Mouse (Mus musculus) cortical plate, adult 2 months (tissue): ENCODE measurements around the gene Sstr2. TPM values are rescaled to one million over a fixed set of nuclear protein-coding genes. Genes with fewer than 3 reads are reported as not detected.

ENCODE experiments used
- H3K27ac ChIP-seq: fragments of 200-500 bp; 2 replicates; pipeline ENCODE4 v1.5.1; 2012; ENCODE audit warnings: low read length, control low read depth, inconsistent platforms; ENCODE audit not compliant: insufficient read depth
- H3K4me1 ChIP-seq: fragments of 200-500 bp; 2 replicates; pipeline ENCODE4 v1.6.1; 2011; ENCODE audit warnings: low read length; ENCODE audit not compliant: control insufficient read depth, insufficient read depth
- H3K4me3 ChIP-seq: fragments of 200-500 bp; 2 replicates; pipeline ENCODE4 v1.5.1; 2011; ENCODE audit warnings: mild to moderate bottlenecking, low read length, control low read depth; ENCODE audit not compliant: insufficient read depth
- CTCF ChIP-seq: fragments of 200-500 bp; IDR thresholded peaks from 2 replicates; pipeline ENCODE4 v1.5.1; 2011; ENCODE audit warnings: mild to moderate bottlenecking, control low read depth, low read length; ENCODE audit not compliant: insufficient read depth; ENCODE audit errors: extremely low read depth
- POLR2A ChIP-seq: fragments of 200-500 bp; IDR thresholded peaks from 2 replicates; pipeline ENCODE4 v1.6.1; 2011; ENCODE audit warnings: mild to moderate bottlenecking, low read length, control low read depth; ENCODE audit not compliant: insufficient read depth; ENCODE audit errors: extremely low read depth
- polyA plus RNA-seq: library from polyadenylated mRNA; depleted of rRNA; stranded (reverse); fragments of >200 nt; gene quantifications from 2 replicates; pipeline ENCODE4 v1.2.3, GENCODE M21; 2012

Gene Sstr2
- polyA plus RNA-seq, 1 experiment = 31.9 TPM

GRCm38 (mm10) chr11:113633398-113633797, 14.3 kb downstream of the Sstr2 start:
- Histone ChIP-seq H3K4me1 (no peaks in the 10 kb centered on the region), H3K4me3 (no peak overlapping the region), H3K27ac (no peak overlapping the region)
- TF ChIP-seq POLR2A (no peak), CTCF (no peak)

DNA sequence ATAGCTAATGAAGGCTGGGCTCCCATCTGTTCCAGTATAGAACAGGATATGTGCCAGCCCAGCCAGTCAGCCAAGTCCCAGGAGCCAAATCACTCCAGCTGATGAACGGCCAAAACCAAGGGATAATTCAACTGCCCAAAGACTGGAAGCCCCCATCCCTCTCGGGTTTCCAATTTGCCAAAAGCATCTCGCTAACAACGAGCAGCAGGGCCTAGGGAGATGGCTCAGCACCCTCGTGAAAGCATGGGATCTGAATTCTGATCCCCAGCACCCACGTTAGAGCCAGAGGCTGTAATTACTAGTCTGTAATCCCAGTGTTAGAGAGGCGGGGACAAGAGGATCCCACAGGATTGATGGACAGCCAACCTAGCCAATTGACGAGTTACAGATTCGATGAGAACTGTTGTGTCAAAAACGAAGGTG, 15.6 kb downstream of the Sstr2 start:
- Histone ChIP-seq H3K4me1 (no peaks in the 10 kb centered on the region), H3K4me3 (no peak overlapping the region), H3K27ac (no peak overlapping the region)
- TF ChIP-seq CTCF (no peak), POLR2A (no peak)

DNA sequence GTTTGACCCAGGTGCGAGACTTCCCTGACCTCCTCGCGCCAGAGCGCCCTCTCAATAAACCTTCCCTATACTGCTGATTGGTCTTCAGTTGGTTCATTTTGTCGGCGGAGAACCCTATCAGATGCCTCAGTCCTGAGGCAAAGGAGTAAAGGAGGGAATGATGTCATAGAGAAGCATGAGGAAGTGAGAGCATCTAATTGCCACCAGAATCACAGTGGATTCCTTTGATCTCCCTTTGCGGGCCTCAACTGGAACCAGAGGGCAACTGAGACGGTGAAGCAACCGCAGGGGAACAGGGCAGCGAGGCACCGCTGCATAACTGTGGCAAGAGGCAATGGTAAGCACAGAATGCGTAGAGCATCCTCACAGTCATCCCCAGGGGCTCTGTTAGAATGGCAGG, 19.5 kb downstream of the Sstr2 start:
- Histone ChIP-seq H3K4me3 (no peak overlapping the region), H3K27ac (no peak overlapping the region), H3K4me1 (no peaks in the 10 kb centered on the region)
- TF ChIP-seq CTCF = no peak
- no peak for TF ChIP-seq POLR2A

DNA sequence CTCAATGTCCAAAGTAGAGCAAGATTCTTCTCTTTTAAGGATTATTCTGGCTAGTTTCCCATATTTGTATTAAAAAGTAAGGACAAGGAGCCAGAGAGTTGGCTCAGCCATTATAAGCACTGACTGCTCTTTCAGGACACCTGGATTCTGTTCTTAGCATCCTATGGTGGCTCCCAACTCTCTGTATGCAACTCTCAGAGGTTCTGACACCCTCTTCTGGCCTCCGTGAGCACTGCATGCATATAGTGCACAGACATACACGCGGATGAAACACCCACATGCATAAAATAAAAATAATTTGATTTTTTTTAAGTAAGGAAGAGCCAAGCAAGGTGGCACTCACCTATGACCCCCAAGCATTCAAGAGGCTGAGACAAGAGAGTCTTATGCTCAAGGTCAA, 26.0 kb downstream of the Sstr2 start:
- Histone ChIP-seq H3K4me1 (peaks cover 2% of the 10 kb centered on the region; the same call in 1 of the 2 replicates), H3K4me3 (no peak overlapping the region), H3K27ac (no peak overlapping the region)
- TF ChIP-seq CTCF (no peak), POLR2A (no peak)

DNA sequence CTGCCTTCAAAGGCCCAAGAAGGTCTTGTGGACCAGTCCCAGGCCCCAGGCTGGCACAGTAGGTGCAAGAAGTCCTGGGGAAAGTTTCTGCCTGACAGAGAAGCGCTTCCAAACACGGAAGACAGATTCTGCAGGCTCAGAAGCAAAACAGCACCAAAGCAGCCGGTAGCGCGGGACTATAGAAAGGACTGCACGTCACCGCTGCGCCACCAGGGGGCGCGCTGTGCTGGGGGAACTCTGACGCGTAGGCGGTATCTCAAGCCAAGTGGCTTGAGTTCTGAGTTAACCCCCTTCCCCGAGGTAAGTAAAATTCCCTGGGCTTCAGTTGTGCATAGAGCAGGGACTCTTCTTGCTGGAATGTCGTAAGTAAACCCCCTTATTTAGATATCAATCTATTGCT, 29.0 kb downstream of the Sstr2 start:
- H3K27ac ChIP-seq = no peak overlapping the region
- TF ChIP-seq CTCF = peak; percentile 80
- no peak for TF ChIP-seq POLR2A
- peaks cover 2% of the 10 kb centered on the region; the same call in 1 of the 2 replicates for H3K4me1 ChIP-seq
- H3K4me3 ChIP-seq = no peak overlapping the region

DNA sequence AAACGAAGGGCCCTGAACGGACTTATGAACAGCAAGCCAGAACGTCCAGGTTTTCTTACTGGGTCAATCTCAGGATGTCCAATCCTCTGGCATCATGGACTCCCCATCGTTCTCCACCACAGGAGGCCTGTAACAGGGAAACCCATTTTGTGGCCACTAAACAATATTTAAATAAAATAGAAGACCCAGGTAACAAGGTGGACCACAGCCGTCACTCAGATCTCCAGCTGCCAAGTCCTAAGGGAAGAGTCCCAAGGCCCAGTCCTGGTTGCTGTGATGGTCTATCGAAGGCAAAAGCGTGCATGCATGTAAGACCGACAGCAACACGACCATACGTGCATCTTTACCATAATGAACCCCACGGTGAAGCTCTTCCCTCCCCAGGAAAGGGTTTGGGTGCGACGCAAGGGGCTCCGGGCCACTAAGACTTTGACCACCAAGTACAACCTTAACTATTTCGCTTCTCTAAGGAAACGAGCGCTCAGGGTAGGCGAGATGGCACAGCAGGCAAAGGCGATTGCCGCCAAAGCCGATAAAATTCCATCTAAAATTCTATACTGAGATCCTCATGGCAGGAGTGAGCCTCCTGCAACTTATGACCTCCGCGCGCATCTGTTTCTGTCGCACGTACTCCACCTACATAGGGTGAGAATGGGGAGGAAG, 29.7 kb downstream of the Sstr2 start, which contains the start of gene Cog1:
Cog1 (plus strand) TSS at position 480 of the 663 bp plus-strand sequence.
- no peak for TF ChIP-seq POLR2A
- no peak for TF ChIP-seq CTCF
- peak within 1 kb of the TSS; percentile 99 for H3K4me3 ChIP-seq
- H3K4me1 ChIP-seq = peaks cover 4% of the 10 kb centered on the region
- peak within 1 kb of the TSS; percentile 100 for H3K27ac ChIP-seq

- TF ChIP-seq CTCF (no peak), POLR2A (peak; percentile 37; the same call in 1 of the 2 replicates)
- Histone ChIP-seq H3K27ac (peak within 1 kb of the TSS; percentile 100), H3K4me3 (peak within 1 kb of the TSS; percentile 99), H3K4me1 (peaks cover 8% of the 10 kb centered on the region)
Measured at GRCm38 (mm10) chr11:113649353-113650210, 30.4 kb downstream of the Sstr2 start, which contains the start of gene Slc39a11. TSS of gene Slc39a11 (minus strand) at chr11:113650079.

GRCm38 (mm10) chr11:113651206-113651906, 32.2 kb downstream of the Sstr2 start:
- Histone ChIP-seq H3K4me1 (peaks cover 8% of the 10 kb centered on the region), H3K4me3 (no peak overlapping the region; the same call in 1 of the 2 replicates), H3K27ac (no peak overlapping the region)
- TF ChIP-seq CTCF (no peak), POLR2A (no peak)

GRCm38 (mm10) chr11:113651907-113652273, 32.7 kb downstream of the Sstr2 start:
- Histone ChIP-seq H3K27ac (no peak overlapping the region), H3K4me3 (no peak overlapping the region), H3K4me1 (peaks cover 8% of the 10 kb centered on the region)
- peak; percentile 57 for TF ChIP-seq CTCF
- no peak for TF ChIP-seq POLR2A
